Mouse (Mus musculus) cerebellum, adult 9-11 months (tissue): ENCODE results near the gene Abcf2.

Experiments used
- DNase-seq: peaks from one replicate; pipeline ENCODE4 v3.0.0; 2022

The Abcf2 gene

GRCm38 (mm10) chr5:24601911-24602750 is 24.9 kb upstream of the Abcf2 start:
- peak; percentile 66 for DNase-seq

- DNase-seq, result peak; percentile 58
Measured at GRCm38 (mm10) chr5:24601071-24601835, 24.0 kb upstream of the Abcf2 start.

DNA sequence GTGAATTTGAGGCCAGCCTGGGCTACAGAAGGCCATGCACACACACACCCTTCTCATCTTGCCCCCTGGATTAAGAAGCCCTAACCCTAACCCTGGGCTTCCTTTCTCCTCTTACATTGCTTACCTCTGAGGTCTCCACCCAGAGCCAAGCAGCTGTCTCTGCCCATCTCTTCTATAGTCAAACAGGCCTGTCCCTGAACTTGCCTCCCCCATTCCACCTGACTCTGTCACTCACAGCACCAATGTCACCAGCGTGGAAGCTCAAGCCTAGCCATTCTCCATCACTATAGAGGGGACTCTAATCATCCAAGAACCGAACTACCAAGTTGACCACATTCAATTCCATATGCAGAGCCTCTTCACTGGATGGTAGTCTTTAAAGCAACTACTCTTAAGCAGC is 23.0 kb upstream of the Abcf2 start:
- no peak for DNase-seq

DNA sequence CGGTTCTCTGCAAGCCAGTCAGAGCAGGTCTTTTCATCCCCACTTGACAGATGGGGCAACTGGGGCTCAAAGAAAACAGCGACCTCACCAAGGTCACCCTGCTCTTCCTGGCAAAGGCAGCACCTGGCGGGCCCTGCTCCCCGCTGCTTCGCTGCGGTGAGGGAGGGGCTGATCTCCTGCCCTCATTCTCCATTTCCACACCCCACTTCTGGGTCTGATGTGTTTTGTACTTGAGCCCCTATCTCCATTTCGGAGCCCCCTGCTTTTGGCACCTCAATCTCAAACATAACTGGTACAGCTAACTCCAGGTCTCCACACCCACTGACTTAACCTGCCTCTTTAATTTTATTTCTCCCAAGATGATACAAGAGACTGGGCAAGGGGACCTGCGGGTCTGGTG is 21.9 kb upstream of the Abcf2 start:
- peak; percentile 53 for DNase-seq

DNA sequence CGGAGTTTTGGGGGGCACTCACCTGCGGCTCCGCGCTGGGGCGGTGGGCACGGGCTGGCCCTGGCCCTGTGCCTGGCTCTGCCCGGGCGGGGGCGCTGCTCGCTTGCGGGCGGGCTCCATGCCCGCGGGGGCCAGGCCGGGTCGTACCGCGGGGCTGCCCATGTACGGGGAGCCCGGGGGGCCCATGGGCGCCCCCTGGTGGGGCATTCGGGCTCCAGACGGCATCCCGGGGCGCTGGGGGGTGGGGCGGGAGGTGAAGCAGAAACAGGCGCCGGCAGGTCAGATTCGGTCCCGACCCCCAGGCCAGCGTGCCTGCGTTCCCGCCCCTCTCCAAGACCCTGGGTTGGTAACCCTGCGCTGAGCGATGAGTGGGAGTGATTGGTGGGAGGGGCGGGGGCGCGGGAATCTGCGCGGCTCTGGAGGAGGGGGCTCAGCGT is 21.3 kb upstream of the Abcf2 start:
- peak; percentile 66 for DNase-seq

DNA sequence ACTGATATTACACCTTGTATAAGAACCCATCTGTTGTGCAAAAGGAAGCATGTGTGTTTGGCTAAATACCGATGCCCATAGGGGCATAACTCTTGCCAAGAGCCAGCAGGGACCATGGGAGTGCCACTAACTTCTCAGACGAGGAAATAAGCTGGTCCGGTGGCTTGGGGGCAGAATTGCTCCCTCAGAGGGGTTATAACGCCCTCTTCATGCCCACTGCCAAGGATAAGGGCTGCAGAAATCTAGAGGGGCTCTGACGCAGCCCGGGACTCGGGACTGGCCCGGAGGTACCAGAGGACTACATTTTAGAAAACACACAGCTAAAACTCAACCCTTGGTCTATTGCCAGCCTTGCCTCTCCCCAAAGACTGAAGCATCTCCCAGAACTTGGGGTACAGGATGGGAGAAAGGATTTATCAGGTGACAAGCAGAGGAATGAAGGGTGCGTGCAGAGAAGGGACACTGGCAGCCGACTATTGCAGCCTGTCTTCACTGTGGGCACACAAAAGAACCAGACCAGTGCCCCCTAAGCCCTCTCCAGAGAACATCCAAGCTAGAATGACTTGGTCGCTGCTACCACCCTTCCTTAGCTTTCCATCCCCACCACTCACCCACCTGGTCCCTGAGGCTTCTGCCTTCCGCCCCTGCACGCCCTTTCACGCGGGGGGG is 20.8 kb upstream of the Abcf2 start:
- peak; percentile 74 for DNase-seq

DNA sequence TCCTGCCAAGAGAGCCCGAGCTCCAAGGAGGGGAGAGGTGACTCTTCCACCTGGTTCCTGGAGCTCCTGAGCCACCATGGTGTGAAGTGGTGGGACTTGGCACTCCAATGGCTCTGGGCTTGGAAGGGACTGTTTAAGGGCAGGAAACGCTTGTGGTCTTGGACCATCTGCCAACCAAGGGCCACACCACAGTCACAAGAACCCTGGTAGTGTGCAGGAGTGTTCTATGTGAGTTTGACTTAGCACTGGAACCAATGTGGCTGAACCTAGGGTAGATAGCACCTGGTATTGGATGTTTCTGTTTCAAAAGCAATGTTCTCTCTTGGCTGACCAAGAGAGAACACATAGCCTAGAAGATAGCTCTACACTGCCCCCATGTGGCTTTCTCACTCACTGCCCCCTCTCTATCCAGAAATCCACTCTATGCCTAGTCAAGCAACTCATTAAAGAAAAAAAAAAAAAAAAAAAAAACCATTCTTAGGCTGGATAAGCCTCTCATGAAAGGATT is 20.0 kb upstream of the Abcf2 start:
- DNase-seq, result peak; percentile 82

- DNase-seq, result peak; percentile 66
Measured at GRCm38 (mm10) chr5:24596519-24597171, 19.4 kb upstream of the Abcf2 start.

DNA sequence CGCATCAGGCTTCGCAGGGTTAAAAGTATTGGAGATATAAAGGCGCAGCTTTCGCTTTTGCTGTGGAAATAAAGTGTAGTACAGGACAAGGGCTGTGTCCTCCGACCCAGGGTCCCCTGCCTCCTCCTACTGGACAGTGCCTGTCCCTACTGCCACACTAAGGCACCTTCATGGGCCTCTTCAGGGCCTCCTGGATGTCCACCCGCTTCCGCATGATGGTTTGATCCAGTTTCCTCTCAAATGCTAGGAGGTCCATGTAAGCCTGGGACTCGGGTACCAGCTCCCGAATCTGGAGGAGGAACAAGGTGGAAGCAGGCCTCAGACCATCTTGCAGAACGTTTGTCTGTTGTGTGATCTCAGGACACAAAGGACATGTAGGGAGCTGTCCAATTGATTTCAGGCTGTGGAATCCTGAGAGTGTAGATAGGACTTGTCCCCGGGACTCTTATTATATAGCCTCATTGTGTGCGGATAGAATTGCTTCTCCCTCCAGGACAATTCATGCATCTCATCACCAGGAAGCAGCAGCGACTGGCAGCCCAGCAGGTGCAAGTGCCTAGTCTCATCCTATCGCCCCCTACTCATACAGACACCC is 18.6 kb upstream of the Abcf2 start:
- no peak for DNase-seq

DNA sequence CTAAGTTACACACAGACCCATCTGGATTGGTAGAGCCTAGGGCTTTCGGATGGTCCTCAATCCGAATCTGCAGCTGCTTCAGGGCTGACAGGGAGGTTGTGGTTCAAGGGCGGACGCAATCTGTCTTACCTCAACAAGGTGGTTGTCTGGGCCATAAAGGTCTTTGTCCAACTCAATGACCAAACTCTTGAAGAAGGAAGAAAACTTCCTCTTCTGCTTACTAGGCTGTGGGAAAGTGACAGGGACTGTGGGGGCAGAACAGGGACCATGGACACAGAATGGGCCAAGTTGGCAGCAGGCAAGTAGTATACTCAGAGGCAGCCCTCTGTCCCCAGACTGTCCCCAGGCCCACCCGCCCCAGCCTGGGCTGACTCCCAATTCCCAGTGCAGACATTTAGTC is 18.0 kb upstream of the Abcf2 start:
- no peak for DNase-seq

DNA sequence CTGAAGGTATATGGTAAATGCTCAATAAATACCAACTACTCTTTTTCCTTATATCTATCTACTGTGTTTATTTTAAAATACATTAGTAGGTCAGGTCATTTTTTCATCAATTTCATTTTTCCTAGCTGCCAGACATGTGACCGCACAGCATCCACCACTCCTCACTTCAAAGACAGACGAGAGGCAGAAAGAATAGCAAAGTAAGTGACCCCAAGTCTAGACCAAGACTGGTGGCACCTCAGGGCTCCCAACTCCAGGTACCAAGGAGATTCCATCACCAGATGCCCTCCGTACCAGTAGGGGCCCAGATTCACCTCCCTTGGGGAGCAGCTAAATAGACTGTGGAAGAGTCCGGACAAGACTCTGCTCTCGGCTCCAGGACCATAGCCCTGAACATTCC is 17.1 kb upstream of the Abcf2 start:
- no peak for DNase-seq

DNA sequence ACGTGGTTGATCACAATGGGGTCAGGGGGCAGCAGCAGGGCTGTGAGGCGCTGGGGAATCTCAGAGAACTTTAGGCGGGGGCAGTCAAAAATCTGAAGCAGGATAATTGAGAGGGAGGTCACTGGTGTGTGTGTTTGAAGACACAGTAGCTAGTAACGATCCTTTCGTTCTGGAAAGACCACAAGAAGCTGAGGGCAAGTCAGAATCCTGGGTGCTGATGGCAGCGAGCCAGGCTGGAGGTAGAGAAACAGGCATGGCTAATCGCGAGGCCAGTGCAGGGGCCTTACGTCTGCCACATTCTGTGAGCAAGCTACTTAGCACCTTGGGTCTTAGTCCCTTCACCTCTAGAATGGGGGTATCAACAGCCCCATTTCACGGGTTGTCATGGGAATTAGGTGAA is 16.7 kb upstream of the Abcf2 start:
- no peak for DNase-seq

- DNase-seq, result peak; percentile 16
Measured at GRCm38 (mm10) chr5:24593230-24593629, 16.0 kb upstream of the Abcf2 start.

DNA sequence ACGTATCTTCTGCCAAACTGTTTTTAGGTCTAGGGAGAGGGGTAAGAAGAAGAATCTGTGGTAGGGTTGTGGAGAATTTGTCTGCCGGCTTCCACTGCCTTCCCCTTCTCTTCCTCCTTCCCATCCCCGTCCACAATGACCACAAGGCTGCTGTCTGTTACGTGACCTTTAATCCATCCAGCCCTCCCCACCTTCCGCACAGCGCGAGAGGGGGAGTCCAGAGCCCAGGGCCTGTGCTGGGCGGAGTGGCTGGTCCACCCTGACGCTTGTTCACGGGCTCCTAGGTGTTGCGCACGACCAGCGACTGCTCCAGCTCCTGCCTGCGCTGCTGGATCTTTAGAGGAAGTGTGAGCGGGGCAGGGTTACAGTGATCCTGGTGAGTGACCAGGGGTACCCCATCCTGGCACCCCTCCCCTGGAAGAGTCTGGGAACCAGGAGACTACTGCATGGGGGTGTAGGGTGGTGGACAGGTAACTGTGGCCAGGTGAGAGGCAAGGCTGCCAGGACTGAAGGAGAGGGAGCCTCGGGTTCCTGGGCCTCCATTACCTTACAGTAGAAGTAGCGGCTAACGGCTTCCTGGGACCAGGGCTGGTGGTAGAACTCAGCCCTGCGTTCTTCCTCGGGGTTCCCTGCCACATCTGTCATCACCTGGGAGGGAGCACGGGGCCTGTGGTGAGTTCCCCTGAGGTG is 15.3 kb upstream of the Abcf2 start:
- DNase-seq, result peak; percentile 27

DNA sequence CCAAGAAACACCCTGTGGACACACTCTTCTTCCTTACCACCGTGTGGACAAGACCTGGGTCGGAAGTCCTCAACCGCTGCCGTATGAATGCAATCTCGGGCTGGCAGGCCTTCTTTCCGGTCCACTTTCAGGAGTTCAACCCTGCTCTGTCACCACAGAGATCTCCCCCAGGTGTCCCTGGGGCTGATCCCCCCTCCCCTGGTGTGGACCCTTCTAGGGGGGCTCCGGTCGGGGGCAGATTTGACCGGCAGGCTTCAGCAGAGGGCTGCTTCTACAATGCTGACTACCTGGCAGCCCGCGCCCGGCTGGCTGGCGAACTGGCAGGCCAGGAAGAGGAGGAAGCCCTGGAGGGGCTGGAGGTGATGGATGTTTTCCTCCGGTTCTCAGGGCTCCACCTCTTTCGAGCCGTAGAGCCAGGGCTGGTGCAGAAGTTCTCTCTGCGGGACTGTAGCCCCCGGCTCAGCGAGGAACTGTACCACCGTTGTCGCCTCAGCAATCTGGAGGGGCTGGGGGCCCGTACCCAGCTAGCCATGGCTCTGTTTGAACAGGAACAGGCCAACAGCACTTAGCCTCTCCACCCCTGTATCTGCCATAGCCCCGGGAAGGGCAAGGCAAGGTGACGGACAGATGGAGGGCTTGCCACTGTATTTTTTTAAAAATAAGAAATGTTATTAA is 14.7 kb upstream of the Abcf2 start:
- peak; percentile 18 for DNase-seq

DNA sequence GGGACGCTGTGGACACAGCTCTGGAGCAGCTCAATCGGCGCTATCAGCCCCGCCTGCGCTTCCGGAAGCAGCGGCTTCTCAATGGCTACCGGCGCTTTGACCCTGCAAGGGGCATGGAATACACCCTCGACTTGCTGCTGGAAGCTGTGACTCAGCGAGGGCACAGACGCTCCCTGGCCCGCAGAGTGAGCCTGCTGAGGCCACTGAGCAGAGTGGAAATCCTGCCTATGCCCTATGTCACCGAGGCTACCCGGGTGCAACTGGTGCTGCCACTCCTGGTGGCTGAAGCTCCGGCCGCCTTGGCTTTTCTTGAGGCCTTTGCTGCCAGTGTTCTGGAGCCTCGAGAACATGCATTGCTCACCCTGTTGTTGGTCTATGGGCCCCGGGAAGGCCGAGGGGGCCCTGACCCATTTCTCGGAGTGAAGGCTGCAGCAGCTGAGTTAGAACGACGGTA is 14.0 kb upstream of the Abcf2 start:
- no peak for DNase-seq

- no peak for DNase-seq
Measured at GRCm38 (mm10) chr5:24589511-24590500, 12.5 kb upstream of the Abcf2 start.

DNA sequence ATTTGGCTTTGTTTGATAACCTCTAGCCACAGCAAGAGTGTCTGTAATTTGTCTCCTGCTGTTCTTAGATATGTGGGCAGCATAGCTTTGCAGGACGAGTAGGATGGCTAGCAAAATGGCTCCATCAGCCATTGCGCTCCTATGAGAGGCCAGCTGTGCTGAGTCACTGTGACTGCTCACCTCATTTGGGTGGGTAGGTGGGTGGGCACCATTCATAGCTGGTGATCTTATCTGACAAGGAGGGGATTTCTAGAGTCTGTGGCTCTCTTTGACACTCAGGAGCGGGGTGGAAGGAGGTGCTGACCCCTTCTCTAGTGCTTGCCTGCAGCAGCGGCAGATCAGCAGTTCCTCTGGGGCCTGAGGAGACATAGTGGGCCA is 9.9 kb upstream of the Abcf2 start:
- DNase-seq, result no peak

DNA sequence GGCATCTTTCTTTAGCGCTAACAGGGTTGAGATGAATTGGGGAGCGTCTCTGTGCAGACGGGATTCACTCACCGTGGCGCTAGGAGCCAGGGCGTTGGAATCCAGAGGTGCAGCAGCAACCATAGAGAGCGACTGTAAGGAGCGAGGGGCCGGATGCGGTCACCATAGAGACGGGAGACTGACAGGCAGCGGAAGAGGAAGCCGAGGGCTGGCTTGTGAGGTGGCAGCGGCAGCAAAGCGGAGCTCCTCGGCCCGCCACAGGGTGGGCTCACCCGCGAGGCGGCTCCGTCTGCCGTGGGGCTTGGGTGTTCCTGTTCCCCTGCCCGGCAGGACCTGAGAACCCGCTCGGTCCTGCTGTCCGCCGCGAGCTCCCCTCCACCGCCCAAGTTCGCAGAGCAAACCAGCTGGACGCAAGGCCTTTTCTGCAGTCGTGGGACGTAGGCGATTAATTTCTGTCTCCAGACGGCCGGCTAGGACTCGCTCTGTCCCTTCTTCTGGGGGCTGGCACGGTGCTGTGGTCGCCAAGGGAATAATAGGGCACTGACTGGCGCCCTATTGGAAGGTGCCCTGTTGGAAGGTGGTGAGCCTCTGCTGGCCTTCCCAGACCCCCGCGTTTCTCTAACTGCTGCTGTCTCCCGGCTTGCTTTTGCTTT is 9.4 kb upstream of the Abcf2 start, which contains the start of gene Chpf2:
TSS of gene Chpf2 (plus strand) at position 195 of the 653 bp plus-strand sequence.
- peak; percentile 76 for DNase-seq
